Mouse (Mus musculus) small intestine, adult 2 months (tissue): ENCODE measurements around the gene Amdhd1.

ENCODE experiments used
- CTCF ChIP-seq: fragments of 200-500 bp; IDR thresholded peaks from 2 replicates; pipeline ENCODE4 v1.5.1; 2012; ENCODE audit warnings: low read depth, mild to moderate bottlenecking, control low read depth, inconsistent platforms, low read length, moderate library complexity, mixed read lengths; ENCODE audit not compliant: insufficient replicate concordance, insufficient read length; ENCODE audit errors: extremely low read depth
- POLR2A ChIP-seq: fragments of 200-500 bp; IDR thresholded peaks from 2 replicates; pipeline ENCODE4 v1.6.1; 2012; ENCODE audit warnings: low read depth, mild to moderate bottlenecking, control low read depth, inconsistent platforms, low read length, moderate library complexity

- no peak for TF ChIP-seq POLR2A
- TF ChIP-seq CTCF = no peak
These were observed 21.6 kb downstream of the Amdhd1 start for GRCm38 (mm10) chr10:93518186-93518585.
